Mouse (Mus musculus) heart, embryonic 11.5 days (tissue): ENCODE data around the gene Rmdn3. TPM values are rescaled to one million over a fixed set of nuclear protein-coding genes. Genes with fewer than 3 reads are reported as not detected.

Experiments used
- ATAC-seq: fragments of 200-750 bp; cut with Nextera tagmentation; replicated peaks from 2 replicates; pipeline ENCODE4 v1.8.0; 2017; ENCODE audit warnings: moderate library complexity; ENCODE audit not compliant: insufficient number of reproducible peaks, low FRiP score, low TSS enrichment
- H3K27ac ChIP-seq: fragments of 300-500 bp; sonication (generic); 2 replicates; pipeline ENCODE4 v1.5.1; 2014; ENCODE audit warnings: mild to moderate bottlenecking, low read depth, low read length
- H3K27me3 ChIP-seq: fragments of 300-500 bp; sonication (generic); 2 replicates; pipeline ENCODE4 v1.6.1; 2014; ENCODE audit warnings: mild to moderate bottlenecking, low read length, mixed read lengths; ENCODE audit not compliant: control insufficient read depth, insufficient read depth
- H3K36me3 ChIP-seq: fragments of 300-500 bp; sonication (generic); 2 replicates; pipeline ENCODE4 v1.6.1; 2014; ENCODE audit warnings: mild to moderate bottlenecking, low read length, moderate library complexity, mixed read lengths; ENCODE audit not compliant: control insufficient read depth, insufficient read depth
- H3K4me1 ChIP-seq: fragments of 300-500 bp; sonication (generic); 2 replicates; pipeline ENCODE4 v1.6.1; 2014; ENCODE audit warnings: low read length; ENCODE audit not compliant: control insufficient read depth, insufficient read depth
- H3K4me2 ChIP-seq: fragments of 300-500 bp; sonication (generic); 2 replicates; pipeline ENCODE4 v1.6.1; 2014; ENCODE audit warnings: mild to moderate bottlenecking, moderate library complexity
- H3K4me3 ChIP-seq: fragments of 300-500 bp; sonication (generic); 2 replicates; pipeline ENCODE4 v1.5.1; 2014; ENCODE audit warnings: low read depth, low read length
- H3K9ac ChIP-seq: fragments of 300-500 bp; sonication (generic); 2 replicates; pipeline ENCODE4 v1.6.1; 2014; ENCODE audit warnings: mild to moderate bottlenecking, low read depth, low read length, moderate library complexity
- H3K9me3 ChIP-seq: fragments of 300-500 bp; sonication (generic); replicated peaks from 2 replicates; pipeline ENCODE4 v1.6.1; 2016; ENCODE audit warnings: low read length; ENCODE audit not compliant: control insufficient read depth
- WGBS: fragments of 180-500 bp; shearing (Covaris S2); extraction: QIAGEN DNeasy Blood & Tissue Kit; methylation state at CpG from one replicate; pipeline ENCODE4 v1.1.7; 2014; ENCODE audit not compliant: insufficient replicate concordance; 5-methylcytosine and 5-hydroxymethylcytosine counted together
- polyA plus RNA-seq: library from polyadenylated mRNA; unstranded; fragments of >200 nt; fragmentation: Nextera tagmentation; extraction: Ambion mirVana; gene quantifications from 2 replicates; pipeline ENCODE4 v1.2.1, GENCODE M21; 2014

Gene Rmdn3
- polyA plus RNA-seq, 1 experiment from 2014 or later = 30.3 TPM

GRCm38 (mm10) chr2:119172862-119173576 is 16.2 kb upstream of the Rmdn3 start:
- H3K4me3 ChIP-seq = 0 out of 2 replicates have a peak overlapping the region, but pooled peaks have one; percentile 2
- H3K4me1 ChIP-seq = peaks cover 31% of the 10 kb centered on the region
- ATAC-seq = peak; percentile 75
- peak overlapping the region; percentile 64 for H3K9ac ChIP-seq
- 11% methylated on average over 13 of the region's 13 CpGs for WGBS
- H3K27ac ChIP-seq = 0 out of 2 replicates have a peak overlapping the region, but pooled peaks have one; percentile 41
- H3K36me3 ChIP-seq = no peaks in the 10 kb centered on the region
- H3K4me2 ChIP-seq = peak overlapping the region; percentile 53
- no peaks in the 10 kb centered on the region for H3K9me3 ChIP-seq
- peaks cover 7% of the 10 kb centered on the region for H3K27me3 ChIP-seq

GRCm38 (mm10) chr2:119172446-119172845 is 15.6 kb upstream of the Rmdn3 start:
- no peak overlapping the region for H3K4me3 ChIP-seq
- H3K27me3 ChIP-seq = peaks cover 11% of the 10 kb centered on the region
- no peak overlapping the region for H3K9ac ChIP-seq
- peak overlapping the region; percentile 53 for H3K4me2 ChIP-seq
- H3K4me1 ChIP-seq = peaks cover 34% of the 10 kb centered on the region
- H3K27ac ChIP-seq = no peak overlapping the region
- no peaks in the 10 kb centered on the region for H3K36me3 ChIP-seq
- H3K9me3 ChIP-seq = no peaks in the 10 kb centered on the region
- no peak for ATAC-seq
- 84% methylated on average over 7 of the region's 7 CpGs for WGBS

DNA sequence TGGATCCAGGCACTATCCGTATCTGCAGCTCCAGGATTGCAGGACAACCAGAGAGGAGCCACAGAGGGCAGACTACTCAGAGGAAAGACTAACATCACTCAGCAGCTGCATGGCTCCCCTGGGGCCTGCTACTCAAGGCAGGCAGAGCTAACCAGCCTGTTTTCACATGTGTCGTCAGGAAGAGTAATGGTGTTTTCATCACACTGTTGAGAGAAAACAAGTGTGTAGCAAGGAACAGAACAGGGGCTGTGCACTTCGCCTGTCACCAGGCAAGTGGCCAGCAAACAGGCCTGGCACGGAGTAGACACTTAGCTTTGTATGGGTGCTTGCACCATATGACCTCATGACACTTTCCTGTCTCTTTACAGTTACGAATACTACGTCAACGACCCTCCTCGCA is 14.7 kb upstream of the Rmdn3 start:
- Histone ChIP-seq H3K9ac (no peak overlapping the region), H3K27ac (no peak overlapping the region), H3K4me3 (no peak overlapping the region), H3K27me3 (peaks cover 15% of the 10 kb centered on the region), H3K9me3 (no peaks in the 10 kb centered on the region), H3K4me2 (no peak overlapping the region), H3K36me3 (no peaks in the 10 kb centered on the region), H3K4me1 (peaks cover 40% of the 10 kb centered on the region)
- no peak for ATAC-seq
- 42% methylated on average over 8 of the region's 8 CpGs for WGBS

DNA sequence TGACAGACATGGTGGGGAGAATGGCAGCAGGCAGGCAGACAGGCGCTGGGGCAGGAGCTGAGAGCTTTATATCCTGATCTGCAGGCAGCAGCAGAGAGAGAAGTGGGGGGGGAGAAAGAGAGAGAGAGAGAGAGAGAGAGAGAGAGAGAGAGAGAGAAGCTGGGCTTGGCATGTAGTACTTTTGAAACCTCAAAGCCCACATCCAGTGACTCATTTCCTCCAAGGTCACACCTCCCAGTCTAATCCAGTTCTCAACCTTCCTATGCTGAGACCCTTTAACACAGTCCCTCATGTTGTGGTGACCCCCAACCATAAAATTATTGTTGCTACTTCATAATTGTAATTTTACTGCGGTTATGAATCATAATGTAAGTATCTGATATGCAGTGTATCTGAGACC is 13.4 kb upstream of the Rmdn3 start:
- Histone ChIP-seq H3K4me1 (peaks cover 40% of the 10 kb centered on the region), H3K36me3 (no peaks in the 10 kb centered on the region), H3K27me3 (peaks cover 20% of the 10 kb centered on the region), H3K4me3 (no peak overlapping the region), H3K9ac (no peak overlapping the region), H3K9me3 (no peaks in the 10 kb centered on the region), H3K27ac (no peak overlapping the region), H3K4me2 (no peak overlapping the region)
- WGBS = 78% methylated on average over 2 of the region's 2 CpGs
- no peak for ATAC-seq

GRCm38 (mm10) chr2:119167866-119168256 is 11.0 kb upstream of the Rmdn3 start:
- Histone ChIP-seq H3K4me2 (peak overlapping the region; percentile 100), H3K27ac (no peak overlapping the region), H3K9me3 (no peaks in the 10 kb centered on the region), H3K36me3 (no peaks in the 10 kb centered on the region), H3K4me1 (peaks cover 24% of the 10 kb centered on the region), H3K4me3 (peak overlapping the region; percentile 50), H3K27me3 (peaks cover 20% of the 10 kb centered on the region), H3K9ac (peak overlapping the region; percentile 63)
- WGBS = 6% methylated on average over 26 of the region's 26 CpGs
- no peak for ATAC-seq

GRCm38 (mm10) chr2:119166901-119167865 is 10.3 kb upstream of the Rmdn3 start, which contains the start of gene Gchfr:
Gchfr (plus strand) TSS chr2:119167773.
- under 1% methylated on average over 60 of the region's 60 CpGs for WGBS
- Histone ChIP-seq H3K27me3 (peaks cover 20% of the 10 kb centered on the region), H3K4me3 (peak within 1 kb of the TSS; percentile 50)

DNA sequence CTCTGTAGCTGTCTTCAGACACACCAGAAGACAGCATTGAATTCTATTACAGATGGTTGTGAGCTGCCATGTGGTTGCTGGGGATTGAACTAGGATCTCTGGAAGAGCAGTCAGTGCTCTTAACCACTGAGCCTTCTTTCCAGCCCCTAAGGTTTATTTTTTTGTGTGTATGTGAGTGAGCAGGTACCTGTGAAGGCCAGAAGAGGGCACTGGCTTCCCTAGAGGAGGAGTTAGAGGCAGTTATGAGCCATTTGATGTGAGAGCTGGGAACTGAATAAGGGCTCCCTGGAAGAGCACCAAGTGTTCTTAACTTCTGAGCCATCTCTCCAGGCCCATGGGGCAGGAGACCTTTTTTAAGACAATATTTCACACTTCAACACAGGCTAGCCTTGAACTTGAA is 8.6 kb upstream of the Rmdn3 start:
- peaks cover 10% of the 10 kb centered on the region for H3K4me1 ChIP-seq
- peaks cover 20% of the 10 kb centered on the region for H3K27me3 ChIP-seq
- H3K36me3 ChIP-seq = no peaks in the 10 kb centered on the region
- no peak overlapping the region for H3K4me3 ChIP-seq
- H3K9ac ChIP-seq = no peak overlapping the region
- H3K27ac ChIP-seq = no peak overlapping the region
- no peak overlapping the region for H3K4me2 ChIP-seq
- ATAC-seq = no peak
- no peaks in the 10 kb centered on the region for H3K9me3 ChIP-seq

More at GRCm38 (mm10) chr2:119166901-119167865, 10.3 kb upstream of the Rmdn3 start, which contains the start of gene Gchfr:
- peak within 1 kb of the TSS; percentile 63 for H3K9ac ChIP-seq
- peak; percentile 78 for ATAC-seq
- peaks cover 18% of the 10 kb centered on the region for H3K4me1 ChIP-seq
- H3K36me3 ChIP-seq = no peaks in the 10 kb centered on the region
- no peaks in the 10 kb centered on the region for H3K9me3 ChIP-seq
- H3K4me2 ChIP-seq = peak within 1 kb of the TSS; percentile 100
- no peak within 1 kb of the TSS for H3K27ac ChIP-seq

DNA sequence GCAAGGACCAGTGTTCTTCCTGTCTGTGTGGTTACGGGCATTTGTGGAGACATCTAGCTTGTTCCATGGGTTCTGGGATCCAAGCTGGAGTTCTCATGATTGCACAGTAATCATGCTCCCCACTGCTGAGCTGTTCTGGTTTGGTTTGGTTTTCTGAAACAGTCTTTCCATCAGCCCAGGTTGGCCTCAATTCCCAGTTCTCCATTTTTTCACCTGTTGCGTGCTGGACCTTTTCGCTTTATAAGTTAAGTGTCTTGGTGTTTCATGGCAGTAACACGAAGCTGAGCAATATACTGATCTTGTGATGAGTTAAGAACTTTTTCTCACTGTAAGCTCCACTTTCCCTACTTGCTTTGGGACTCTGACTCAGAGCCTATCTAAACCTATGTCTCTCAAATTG is 7.2 kb upstream of the Rmdn3 start:
- WGBS = 79% methylated on average over 4 of the region's 4 CpGs
- H3K27me3 ChIP-seq = peaks cover 14% of the 10 kb centered on the region

More for the DNA sequence above, 7.2 kb upstream of the Rmdn3 start:
- Histone ChIP-seq H3K4me2 (no peak overlapping the region), H3K9ac (no peak overlapping the region), H3K9me3 (no peaks in the 10 kb centered on the region), H3K27ac (no peak overlapping the region), H3K36me3 (no peaks in the 10 kb centered on the region), H3K4me3 (no peak overlapping the region), H3K4me1 (peaks cover 10% of the 10 kb centered on the region)
- no peak for ATAC-seq
